In the genomic region with DNA sequence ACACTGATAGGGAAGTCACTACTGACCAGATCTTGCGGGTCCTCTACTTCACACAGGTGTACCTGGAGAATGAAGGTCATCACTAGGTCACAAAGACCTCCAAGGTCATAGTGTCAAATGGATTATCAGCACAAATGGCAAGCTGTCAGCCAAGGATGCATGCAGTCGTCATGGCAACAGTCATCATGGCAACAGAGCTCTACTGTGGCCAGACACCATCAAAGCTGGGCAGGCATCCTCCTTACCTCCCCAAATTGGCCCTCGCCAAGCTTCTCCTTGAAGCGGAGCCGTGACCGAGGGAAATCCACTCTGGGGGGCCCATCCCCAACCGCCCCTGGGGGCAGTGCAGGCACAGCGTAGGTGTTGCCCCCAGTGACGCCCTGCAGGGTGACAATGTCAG, we compare ENCODE assay signal across 19 mouse cellular contexts. TPM values are rescaled to one million over a fixed set of nuclear protein-coding genes. Genes with fewer than 3 reads are reported as not detected.
A peak's percentile ranks its signal among the peaks of the same experiment; 100 is the strongest.
DNase-seq lines count a peak whose midpoint lies in the region; ATAC-seq and TF ChIP-seq lines count a peak whose summit lies in the region.
"Had no signal": no experiment of that assay in that cellular context is flagged by ENCODE, and none has a peak within 500 bp of the region (broad histone marks: within the 10 kb centered on the region; RNA-seq: fewer than 3 reads in every experiment).

No protein-coding gene starts in this region.

- peaks cover 12% of the 10 kb centered on the region; the same call in 1 of the 2 replicates for H3K4me1 ChIP-seq in forebrain, embryonic 13.5 days
- H3K4me1 ChIP-seq in hindbrain, postnatal 0 days (ENCODE audit: insufficient read depth, low read length), result peaks cover 5% of the 10 kb centered on the region; the same call in 1 of the 2 replicates
- H3K4me1 ChIP-seq: embryonic facial prominence, embryonic 13.5 days; heart, embryonic 12.5 days; lung, embryonic 15.5 days; megakaryocyte, embryonic 14.5 days had no signal

- no peak overlapping the region for H3K4me2 ChIP-seq in forebrain, embryonic 13.5 days
- no peak overlapping the region for H3K4me2 ChIP-seq in hindbrain, postnatal 0 days (ENCODE audit: low read depth, low read length)
- H3K4me2 ChIP-seq in myocyte (ENCODE audit: low read depth), result no peak overlapping the region
- H3K4me2 ChIP-seq: embryonic facial prominence, embryonic 13.5 days; heart, embryonic 12.5 days; liver, embryonic 11.5 days; lung, embryonic 15.5 days had no signal

- no peaks in the 10 kb centered on the region for H3K79me2 ChIP-seq in myocyte (ENCODE audit: control insufficient read depth, insufficient read depth)

- DNase-seq in left cerebral cortex, postnatal 4 days, result peak; percentile 43
- DNase-seq in left cerebral cortex, adult 9 months (ENCODE audit: low spot score in 2 of 2), result no peak
- peak; percentile 71 for DNase-seq in hindbrain, postnatal 0 days (ENCODE audit: low spot score)
- no peak for DNase-seq in yolk sac, embryonic 10.5 days (ENCODE audit: low spot score)
- DNase-seq in cerebellum, postnatal 4 days (ENCODE audit: low spot score in 2 of 2), result no peak
- no peak for DNase-seq in ovary, adult 18-20 months (ENCODE audit: low spot score)
- DNase-seq: cerebellum, adult 9-11 months had no signal

- H3K27me3 ChIP-seq in forebrain, embryonic 13.5 days, result no peaks in the 10 kb centered on the region
- H3K27me3 ChIP-seq in hindbrain, postnatal 0 days (ENCODE audit: insufficient read depth, low read length), result no peaks in the 10 kb centered on the region
- H3K27me3 ChIP-seq in myocyte (ENCODE audit: control insufficient read depth, insufficient read depth, insufficient read length), result no peaks in the 10 kb centered on the region
- H3K27me3 ChIP-seq: embryonic facial prominence, embryonic 13.5 days; heart, embryonic 12.5 days; lung, embryonic 15.5 days had no signal

- no peak overlapping the region for H3ac ChIP-seq in myocyte (ENCODE audit: control insufficient read depth, insufficient read length)

- H3K9ac ChIP-seq in forebrain, embryonic 13.5 days, result 0 out of 2 replicates have a peak overlapping the region, but pooled peaks have one; percentile 31
- no peak overlapping the region for H3K9ac ChIP-seq in hindbrain, postnatal 0 days (replicated peaks; ENCODE audit: low read length)
- H3K9ac ChIP-seq: embryonic facial prominence, embryonic 13.5 days; heart, embryonic 12.5 days; lung, embryonic 15.5 days had no signal

- 73% methylated on average over 9 of the region's 9 CpGs for WGBS in forebrain, embryonic 13.5 days
- 45% methylated on average over 9 of the region's 9 CpGs for WGBS in hindbrain, postnatal 0 days

- TF ChIP-seq CTCF in hindbrain, postnatal 0 days (IDR thresholded peaks at IDR 0.05; ENCODE audit: low read depth), result no peak

- no peaks in the 10 kb centered on the region for H3K9me3 ChIP-seq in forebrain, embryonic 13.5 days (replicated peaks)
- no peaks in the 10 kb centered on the region for H3K9me3 ChIP-seq in hindbrain, postnatal 0 days (ENCODE audit: low read length)
- H3K9me3 ChIP-seq: embryonic facial prominence, embryonic 13.5 days; heart, embryonic 12.5 days; lung, embryonic 15.5 days; megakaryocyte, embryonic 14.5 days had no signal

- no peak overlapping the region for H3K4me3 ChIP-seq in forebrain, embryonic 13.5 days
- H3K4me3 ChIP-seq in hindbrain, postnatal 0 days (ENCODE audit: low read length), result no peak overlapping the region
- no peak overlapping the region for H3K4me3 ChIP-seq in myocyte
- H3K4me3 ChIP-seq: embryonic facial prominence, embryonic 13.5 days; heart, embryonic 12.5 days; lung, embryonic 15.5 days; megakaryocyte, embryonic 14.5 days had no signal

- peak overlapping the region; percentile 51; the same call in 1 of the 2 replicates for H3K27ac ChIP-seq in forebrain, embryonic 13.5 days
- peak overlapping the region; percentile 70; the same call in 1 of the 2 replicates for H3K27ac ChIP-seq in hindbrain, postnatal 0 days
- H3K27ac ChIP-seq: embryonic facial prominence, embryonic 13.5 days; lung, embryonic 15.5 days had no signal

- no peak for TF ChIP-seq POLR2A in myocyte (IDR thresholded peaks at IDR 0.05; ENCODE audit: insufficient read length, low read depth)

- ATAC-seq in forebrain, embryonic 13.5 days, result no peak
- peak; percentile 55; the same call in 1 of the 2 replicates for ATAC-seq in hindbrain, postnatal 0 days

- intact Hi-C loops in left cerebral cortex, postnatal 4 days (cut with DNase I), result no loop called here

- H3K36me3 ChIP-seq in forebrain, embryonic 13.5 days (ENCODE audit: poor library complexity, severe bottlenecking), result peaks cover 100% of the 10 kb centered on the region
- peaks cover 81% of the 10 kb centered on the region for H3K36me3 ChIP-seq in hindbrain, postnatal 0 days (ENCODE audit: insufficient read depth, low read length)
- peaks cover 43% of the 10 kb centered on the region for H3K36me3 ChIP-seq in myocyte (ENCODE audit: control insufficient read depth, insufficient read depth)

TF ChIP-seq in myocyte, 11 proteins besides CTCF, POLR2A, EP300 and RAD21:
- no peak for TF ChIP-seq SRF (IDR thresholded peaks at IDR 0.05; ENCODE audit: control insufficient read depth, insufficient read length, low read depth)
- peak; percentile 7 for TF ChIP-seq POLR2AphosphoS2 (IDR thresholded peaks at IDR 0.05; ENCODE audit: insufficient read length, low read depth)
- TF ChIP-seq CEBPB (IDR thresholded peaks at IDR 0.05; ENCODE audit: insufficient read depth, poor library complexity, severe bottlenecking), result no peak
- no peak for TF ChIP-seq MYOD1 (IDR thresholded peaks at IDR 0.05; ENCODE audit: control insufficient read depth in 1 of 3, insufficient read length in 2 of 3, low read depth in 2 of 3)
- no peak for TF ChIP-seq REST (IDR thresholded peaks at IDR 0.05; ENCODE audit: insufficient read depth, insufficient read length)
- no peak for TF ChIP-seq USF1 (IDR thresholded peaks at IDR 0.05; ENCODE audit: low read depth)
- TF ChIP-seq MAX (IDR thresholded peaks at IDR 0.05; ENCODE audit: low read depth), result no peak
- no peak for TF ChIP-seq MYOG (IDR thresholded peaks at IDR 0.05; ENCODE audit: control insufficient read depth in 1 of 3, insufficient read depth in 1 of 3, insufficient read length in 2 of 3, low read depth in 2 of 3)

RNA-seq across cellular contexts. Expression of a gene that starts 11.5 kb away (rescaled TPM):
- total RNA-seq in left cerebral cortex, postnatal 4 days (2021), result 10 to 100 TPM; 29.1 to 31.8 TPM
- 36.3 and 42.6 TPM in 2 replicates for polyA plus RNA-seq in forebrain, embryonic 13.5 days (2015; fragmentation: Nextera tagmentation; extraction: Ambion mirVana)
- 26.1 and 27.2 TPM in 2 replicates for total RNA-seq in hindbrain, postnatal 0 days (2014; rRNA removed)
- polyA plus RNA-seq in hindbrain, postnatal 0 days (2015; fragmentation: Nextera tagmentation; extraction: Ambion mirVana), result 18.6 and 21.3 TPM in 2 replicates
- polyA plus RNA-seq in myocyte (2012; fragmentation: generic; extraction: Trizol), result 27.4 TPM

RNA-seq across cellular contexts. Expression of a gene that starts 17.7 kb away (rescaled TPM):
- total RNA-seq in left cerebral cortex, postnatal 4 days (2021), result 10 to 100 TPM; 51.5 to 53.3 TPM
- 12.7 and 17.0 TPM in 2 replicates for polyA plus RNA-seq in forebrain, embryonic 13.5 days (2015; fragmentation: Nextera tagmentation; extraction: Ambion mirVana)
- 37.3 and 46.8 TPM in 2 replicates for total RNA-seq in hindbrain, postnatal 0 days (2014; rRNA removed)
- polyA plus RNA-seq in hindbrain, postnatal 0 days (2015; fragmentation: Nextera tagmentation; extraction: Ambion mirVana), result 12.6 and 14.8 TPM in 2 replicates
- polyA plus RNA-seq in myocyte (2012; fragmentation: generic; extraction: Trizol), result 13.7 TPM

RNA-seq across cellular contexts. Expression of a gene that starts 19.4 kb away (rescaled TPM):
- total RNA-seq in left cerebral cortex, postnatal 4 days (2021), result 10 to 100 TPM; 42.6 to 50.1 TPM
- polyA plus RNA-seq in forebrain, embryonic 13.5 days (2015; fragmentation: Nextera tagmentation; extraction: Ambion mirVana), result 153 and 169 TPM in 2 replicates
- total RNA-seq in hindbrain, postnatal 0 days (2014; rRNA removed), result 108 and 139 TPM in 2 replicates
- 63.3 and 66.3 TPM in 2 replicates for polyA plus RNA-seq in hindbrain, postnatal 0 days (2015; fragmentation: Nextera tagmentation; extraction: Ambion mirVana)
- 65.6 TPM for polyA plus RNA-seq in myocyte (2012; fragmentation: generic; extraction: Trizol)

RNA-seq across cellular contexts. Expression of a gene that starts 41.6 kb away (rescaled TPM):
- total RNA-seq in left cerebral cortex, postnatal 4 days (2021), result not detected
- polyA plus RNA-seq in forebrain, embryonic 13.5 days (2015; fragmentation: Nextera tagmentation; extraction: Ambion mirVana), result 0.06 TPM in 1 of 2 replicates, not detected in the other
- 0.61 TPM in 1 of 2 replicates, not detected in the other for total RNA-seq in hindbrain, postnatal 0 days (2014; rRNA removed)
- 0.10 TPM in 1 of 2 replicates, not detected in the other for polyA plus RNA-seq in hindbrain, postnatal 0 days (2015; fragmentation: Nextera tagmentation; extraction: Ambion mirVana)
- polyA plus RNA-seq in myocyte (2012; fragmentation: generic; extraction: Trizol), result 0.05 TPM
- total RNA-seq: adrenal gland, adult 18-20 months; gastrocnemius, postnatal 4 days; left cerebral cortex, postnatal 14 days had no signal
- polyA plus RNA-seq: neural tube, embryonic 14.5 days had no signal

RNA-seq across cellular contexts. Expression of a gene that starts 58.6 kb away (rescaled TPM):
- total RNA-seq in left cerebral cortex, postnatal 4 days (2021), result not detected
- not detected in 2 replicates for polyA plus RNA-seq in forebrain, embryonic 13.5 days (2015; fragmentation: Nextera tagmentation; extraction: Ambion mirVana)
- total RNA-seq in hindbrain, postnatal 0 days (2014; rRNA removed), result not detected in 2 replicates
- polyA plus RNA-seq in hindbrain, postnatal 0 days (2015; fragmentation: Nextera tagmentation; extraction: Ambion mirVana), result not detected in 2 replicates
- polyA plus RNA-seq in myocyte (2012; fragmentation: generic; extraction: Trizol), result not detected
- total RNA-seq: adrenal gland, adult 18-20 months; gastrocnemius, postnatal 4 days; left cerebral cortex, postnatal 14 days had no signal
- polyA plus RNA-seq: embryonic facial prominence, embryonic 13.5 days; heart, embryonic 12.5 days; kidney, embryonic 14.5 days; liver, embryonic 11.5 days; lung, embryonic 15.5 days; neural tube, embryonic 14.5 days had no signal

Comparison
In these comparisons a context has a peak if more than half of its experiments do, and no peak if none do; other contexts are left out.
1. DNase-seq: peak in left cerebral cortex, postnatal 4 days (single experiment) and hindbrain, postnatal 0 days (single experiment); none in left cerebral cortex, adult 9 months (0 of 2), yolk sac, embryonic 10.5 days (single experiment), cerebellum, postnatal 4 days (0 of 2) and ovary, adult 18-20 months (single experiment).